Mouse (Mus musculus): ENCODE results near the gene Gm10681.
"Not testable (repeated sequence)": the region's sequence is repeated elsewhere in the genome, so short reads cannot be mapped to it uniquely, and the experiment has no call there.

DNA sequence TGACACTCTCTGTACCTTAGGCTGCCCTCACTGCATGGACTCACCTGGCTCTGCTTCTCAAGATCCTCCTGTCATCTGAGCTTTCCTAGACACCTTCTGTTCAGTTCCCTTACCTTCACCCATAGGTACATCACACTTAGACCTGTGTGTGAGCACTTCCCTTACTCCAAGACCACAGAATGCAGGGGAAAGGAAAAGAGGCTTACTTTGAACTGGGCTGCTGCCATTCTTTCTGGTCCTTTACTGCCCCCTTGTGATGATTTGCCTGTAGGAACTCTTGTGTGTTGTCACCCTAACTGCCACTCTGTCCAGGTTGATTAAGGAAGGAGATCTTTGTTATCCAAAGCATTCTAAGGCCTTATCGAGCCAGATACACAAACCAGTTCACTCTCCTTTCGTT lies 38.4 kb downstream of the Gm10681 start:
- TF ChIP-seq GATA1 (IDR thresholded peaks at IDR 0.05; ENCODE audit: borderline replicate concordance, low read length); FLI1 (IDR thresholded peaks at IDR 0.05; ENCODE audit: low read length): not testable (repeated sequence)
